ENCODE assay signal across 8 mouse cellular contexts in genomic region chr3:53016436-53017340, GRCm38 (mm10). TPM values are rescaled to one million over a fixed set of nuclear protein-coding genes. Genes with fewer than 3 reads are reported as not detected.
A peak's percentile ranks its signal among the peaks of the same experiment; 100 is the strongest.
DNase-seq lines count a peak whose midpoint lies in the region; ATAC-seq lines count a peak whose summit lies in the region.

Cog6 (minus strand) TSS chr3:53017237.

- H3K4me1 ChIP-seq in hindbrain, embryonic 12.5 days: peaks cover 5% of the 10 kb centered on the region

- H3K4me2 ChIP-seq in hindbrain, embryonic 12.5 days (replicated peaks): peak within 1 kb of the TSS; percentile 66

- peak within 1 kb of the TSS; percentile 67 for H3K4me3 ChIP-seq in hindbrain, embryonic 12.5 days

- peak; percentile 91 for DNase-seq in Muller cell, postnatal 12 days (ENCODE audit: inconsistent ontology term)
- peak; percentile 92 for DNase-seq in cerebellum, adult 9-11 months
- DNase-seq in frontal cortex, postnatal 10 days (ENCODE audit: low spot score in 2 of 2): peak; percentile 80 to 82
- peak; percentile 84 to 87 for DNase-seq in layer of hippocampus, postnatal 14 days (ENCODE audit: low spot score in 2 of 2)
- peak; percentile 81 for DNase-seq in lung, postnatal 14 days
- DNase-seq in retina, adult 2 months (ENCODE audit: low read depth, low spot score): peak; percentile 80
- DNase-seq in thymus, postnatal 36 days: peak; percentile 86 to 90

- H3K9ac ChIP-seq in hindbrain, embryonic 12.5 days: peak within 1 kb of the TSS; percentile 82

- peak within 1 kb of the TSS; percentile 73 for H3K27ac ChIP-seq in hindbrain, embryonic 12.5 days

- H3K27me3 ChIP-seq in hindbrain, embryonic 12.5 days: peaks cover 5% of the 10 kb centered on the region; the same call in 1 of the 2 replicates

- H3K9me3 ChIP-seq in hindbrain, embryonic 12.5 days (replicated peaks): no peaks in the 10 kb centered on the region

- H3K36me3 ChIP-seq in hindbrain, embryonic 12.5 days: peaks cover 12% of the 10 kb centered on the region

- whole genome bisulfite sequencing in hindbrain, embryonic 12.5 days: 7% methylated on average over 53 of the region's 53 CpGs

- peak; percentile 95 for ATAC-seq in hindbrain, embryonic 12.5 days (ENCODE audit: low FRiP score)

RNA-seq across cellular contexts. Expression of gene Cog6, which starts in this region (rescaled TPM):
- polyA plus RNA-seq in hindbrain, embryonic 12.5 days (2016; fragmentation: Nextera tagmentation; extraction: Ambion mirVana): 57.3 and 59.5 TPM in 2 replicates
- 10 to 100 TPM; 30.5 to 31.1 TPM for total RNA-seq in layer of hippocampus, postnatal 14 days (2021)

Comparison
In these comparisons a context has a peak if more than half of its experiments do, and no peak if none do; other contexts are left out.
1. Peak in every context shown above with its lines: DNase-seq, ATAC-seq, H3K4me3 ChIP-seq and H3K27ac ChIP-seq.